Mouse (Mus musculus): Measurements from ENCODE around the gene Cep126. TPM values are rescaled to one million over a fixed set of nuclear protein-coding genes. Genes with fewer than 3 reads are reported as not detected.

The Cep126 gene
- total RNA-seq, 1 experiment from 2014 or later: 9.3 TPM

Other genes starting within 250 kb of the Cep126 start
- gene Yap1, start 129.7 kb downstream of the Cep126 start, total RNA-seq (2021): 67.1 and 67.4 TPM in 2 replicates
- gene Cfap300, start 91.5 kb downstream of the Cep126 start, total RNA-seq (2021): 4.3 and 4.9 TPM in 2 replicates

Measured in adrenal gland, postnatal 14 days (tissue).